Mouse (Mus musculus) liver, embryonic 16.5 days (tissue): ENCODE data around the gene Xpo4. TPM values are rescaled to one million over a fixed set of nuclear protein-coding genes. Genes with fewer than 3 reads are reported as not detected.

ENCODE experiments used
- ATAC-seq: fragments of 200-750 bp; cut with Nextera tagmentation; 2 replicates; pipeline ENCODE4 v1.8.0; 2017; ENCODE audit warnings: low read depth, mild to moderate bottlenecking, moderate number of reproducible peaks, moderate library complexity
- H3K27ac ChIP-seq: fragments of 300-500 bp; sonication (generic); 2 replicates; pipeline ENCODE4 v1.5.1; 2014; ENCODE audit warnings: mild to moderate bottlenecking, low read length
- H3K27me3 ChIP-seq: fragments of 300-500 bp; sonication (generic); 2 replicates; pipeline ENCODE4 v1.6.1; 2014; ENCODE audit warnings: low read depth, low read length, mixed read lengths; ENCODE audit not compliant: control insufficient read depth, insufficient read depth
- H3K36me3 ChIP-seq: fragments of 300-500 bp; sonication (generic); 2 replicates; pipeline ENCODE4 v1.6.1; 2014; ENCODE audit warnings: mild to moderate bottlenecking; ENCODE audit not compliant: control insufficient read depth, insufficient read depth
- H3K4me1 ChIP-seq: fragments of 300-500 bp; sonication (generic); 2 replicates; pipeline ENCODE4 v1.6.1; 2014; ENCODE audit warnings: low read depth, low read length, mixed read lengths; ENCODE audit not compliant: control insufficient read depth
- H3K4me2 ChIP-seq: fragments of 300-500 bp; sonication (generic); 2 replicates; pipeline ENCODE4 v1.6.1; 2014; ENCODE audit warnings: low read depth, low read length, mixed read lengths
- H3K4me3 ChIP-seq: fragments of 300-500 bp; sonication (generic); 2 replicates; pipeline ENCODE4 v1.5.1; 2014; ENCODE audit warnings: low read depth, mild to moderate bottlenecking, low read length
- H3K9ac ChIP-seq: fragments of 300-500 bp; sonication (generic); 2 replicates; pipeline ENCODE4 v1.6.1; 2014; ENCODE audit warnings: low read depth, low read length
- H3K9me3 ChIP-seq: fragments of 300-500 bp; sonication (generic); replicated peaks from 2 replicates; pipeline ENCODE4 v1.6.1; 2016; ENCODE audit warnings: low read length; ENCODE audit not compliant: control insufficient read depth
- WGBS: fragments of 180-500 bp; shearing (Covaris S2); extraction: QIAGEN DNeasy Blood & Tissue Kit; methylation state at CpG from one replicate; pipeline ENCODE4 v1.1.7; 2014; ENCODE audit not compliant: insufficient replicate concordance; 5-methylcytosine and 5-hydroxymethylcytosine counted together
- polyA plus RNA-seq: library from polyadenylated mRNA; unstranded; fragments of >200 nt; fragmentation: Nextera tagmentation; extraction: Ambion mirVana; gene quantifications from 2 replicates; pipeline ENCODE4 v1.2.1, GENCODE M21; 2015

Xpo4 gene
- polyA plus RNA-seq, 1 experiment from 2014 or later, result 9.7 TPM

DNA sequence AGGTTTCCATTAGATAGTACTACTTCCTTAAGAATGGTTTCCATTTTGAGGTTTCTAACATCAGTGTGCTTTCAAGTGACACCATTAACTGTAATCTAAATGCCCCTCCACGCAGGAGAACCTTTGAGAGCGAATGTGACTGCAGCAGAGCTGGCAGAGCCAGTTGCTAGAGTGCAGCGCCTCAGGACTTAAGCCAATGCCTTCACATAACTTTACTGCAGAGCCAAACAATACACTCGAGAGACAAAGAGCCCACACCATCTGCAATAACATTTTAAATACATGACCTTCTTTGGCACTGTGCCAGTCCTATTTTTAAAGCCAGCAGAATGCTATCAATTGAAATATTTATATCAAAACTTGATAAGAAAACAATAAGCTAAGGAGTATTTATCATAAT is 35.6 kb downstream of the Xpo4 start:
- no peaks in the 10 kb centered on the region for H3K9me3 ChIP-seq
- H3K4me1 ChIP-seq, result no peaks in the 10 kb centered on the region
- no peak overlapping the region for H3K9ac ChIP-seq
- WGBS, result 76% methylated on average over 4 of the region's 4 CpGs
- H3K27me3 ChIP-seq, result no peaks in the 10 kb centered on the region
- ATAC-seq, result no peak
- H3K36me3 ChIP-seq, result peaks cover 26% of the 10 kb centered on the region
- no peak overlapping the region for H3K4me3 ChIP-seq
- H3K27ac ChIP-seq, result no peak overlapping the region
- H3K4me2 ChIP-seq, result no peak overlapping the region

DNA sequence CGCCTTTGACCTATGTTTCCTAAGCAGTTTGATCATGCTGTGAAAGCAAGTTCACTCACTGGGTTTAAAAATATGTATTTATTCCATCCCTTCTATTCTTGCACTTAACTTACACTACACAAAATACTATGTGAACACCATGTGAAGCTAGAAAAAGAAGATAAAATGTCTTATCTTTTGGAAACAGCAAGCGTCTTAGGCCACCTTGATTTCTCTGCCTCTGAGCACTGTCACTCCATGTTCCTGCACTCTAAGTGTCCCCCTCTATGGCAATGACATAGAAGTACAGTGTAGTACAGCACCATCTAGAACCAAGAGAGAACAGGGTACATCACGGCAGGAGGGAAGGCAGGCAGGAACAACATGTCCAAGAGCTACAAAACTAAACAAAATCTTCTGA is 42.3 kb downstream of the Xpo4 start:
- no peaks in the 10 kb centered on the region for H3K27me3 ChIP-seq
- peaks cover 22% of the 10 kb centered on the region for H3K36me3 ChIP-seq
- 41% methylated on average over 3 of the region's 3 CpGs for WGBS
- peak; percentile 63 for ATAC-seq
- no peak overlapping the region for H3K27ac ChIP-seq
- H3K9ac ChIP-seq, result no peak overlapping the region
- H3K4me3 ChIP-seq, result no peak overlapping the region
- H3K4me2 ChIP-seq, result no peak overlapping the region
- H3K9me3 ChIP-seq, result no peaks in the 10 kb centered on the region
- peaks cover 3% of the 10 kb centered on the region; the same call in 1 of the 2 replicates for H3K4me1 ChIP-seq

DNA sequence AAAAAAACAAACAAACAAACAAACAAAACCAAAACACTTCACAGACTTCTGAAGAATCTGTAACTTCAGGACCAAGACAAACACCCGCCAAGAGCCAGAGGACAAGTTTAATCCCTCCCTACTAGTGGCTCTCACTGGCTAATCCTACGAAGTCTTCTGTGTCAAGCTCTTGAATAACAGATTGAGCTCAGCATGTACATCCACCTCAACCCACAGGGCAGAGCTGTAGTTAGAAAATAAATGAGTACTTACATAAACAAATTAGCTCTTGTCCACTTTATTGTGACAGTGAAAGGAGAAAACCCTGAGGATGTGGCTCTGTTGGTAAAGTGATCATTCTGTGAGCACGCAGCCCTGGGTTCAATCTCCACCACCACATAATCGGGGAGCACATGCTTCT is 43.5 kb downstream of the Xpo4 start:
- ATAC-seq, result no peak
- H3K27me3 ChIP-seq, result no peaks in the 10 kb centered on the region
- no peak overlapping the region for H3K27ac ChIP-seq
- H3K9ac ChIP-seq, result no peak overlapping the region
- H3K4me1 ChIP-seq, result peaks cover 3% of the 10 kb centered on the region; the same call in 1 of the 2 replicates
- 84% methylated on average over 4 of the region's 4 CpGs for WGBS
- peaks cover 17% of the 10 kb centered on the region for H3K36me3 ChIP-seq
- H3K4me3 ChIP-seq, result no peak overlapping the region
- no peak overlapping the region for H3K4me2 ChIP-seq
- no peaks in the 10 kb centered on the region for H3K9me3 ChIP-seq

DNA sequence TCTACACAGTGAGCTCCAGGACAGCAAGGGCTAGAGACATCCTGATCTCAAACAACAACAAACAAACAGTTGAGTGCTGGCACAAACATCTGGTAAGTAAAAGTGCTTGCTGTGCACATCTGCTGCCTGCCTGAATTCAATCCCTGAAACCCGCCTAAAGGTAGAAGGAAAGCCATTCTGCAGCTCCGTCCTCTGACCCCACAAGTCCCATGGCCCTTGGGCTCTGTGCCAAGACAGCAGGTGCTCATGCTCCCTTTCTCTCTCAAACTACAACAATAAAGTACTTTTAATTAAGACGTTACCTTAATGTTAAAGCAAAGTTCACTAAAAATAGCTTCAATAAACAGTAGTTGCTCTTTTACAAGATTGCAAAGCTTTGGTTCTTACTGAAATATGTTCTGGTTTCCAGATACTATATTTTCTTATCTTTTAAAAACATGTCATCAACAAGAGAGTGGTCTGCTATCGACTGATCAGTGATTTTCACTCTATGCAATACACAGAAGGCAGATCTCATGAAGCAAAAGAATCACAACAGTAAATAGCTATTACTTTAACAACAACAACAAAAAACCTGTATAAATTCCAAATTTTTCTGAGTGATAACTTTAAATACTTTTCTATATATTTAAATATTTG is 44.5 kb downstream of the Xpo4 start:
- H3K27me3 ChIP-seq, result no peaks in the 10 kb centered on the region
- peaks cover 12% of the 10 kb centered on the region for H3K36me3 ChIP-seq
- no peaks in the 10 kb centered on the region for H3K9me3 ChIP-seq
- H3K4me1 ChIP-seq, result peaks cover 3% of the 10 kb centered on the region; the same call in 1 of the 2 replicates
- no peak overlapping the region for H3K4me3 ChIP-seq
- no peak for ATAC-seq
- 51% methylated on average over 4 of the region's 4 CpGs for WGBS
- H3K9ac ChIP-seq, result no peak overlapping the region
- H3K27ac ChIP-seq, result no peak overlapping the region
- no peak overlapping the region for H3K4me2 ChIP-seq

DNA sequence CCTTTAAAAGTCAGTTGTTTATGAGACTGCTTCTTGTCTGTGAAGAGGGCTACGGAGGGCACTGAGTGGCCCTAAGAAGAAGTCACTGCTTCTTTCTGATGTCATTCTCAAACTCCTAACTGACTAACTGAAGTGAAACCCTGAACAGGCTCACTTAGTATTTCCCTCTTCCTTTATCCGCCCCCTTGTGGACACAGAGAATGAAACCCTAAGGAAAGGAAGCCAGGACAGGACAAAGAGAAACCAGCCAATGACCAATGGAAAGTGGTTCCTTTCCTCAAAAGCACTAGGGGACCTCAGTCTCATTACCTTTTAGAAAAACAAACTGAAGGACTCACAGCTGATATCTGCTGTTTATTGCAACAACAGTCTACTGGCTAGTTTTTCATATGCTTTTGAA is 45.7 kb downstream of the Xpo4 start:
- Histone ChIP-seq H3K4me3 (no peak overlapping the region), H3K4me2 (no peak overlapping the region), H3K27ac (no peak overlapping the region), H3K27me3 (no peaks in the 10 kb centered on the region), H3K36me3 (peaks cover 8% of the 10 kb centered on the region), H3K9ac (no peak overlapping the region), H3K9me3 (no peaks in the 10 kb centered on the region), H3K4me1 (peaks cover 3% of the 10 kb centered on the region; the same call in 1 of the 2 replicates)
- no peak for ATAC-seq
- 44% methylated on average over 2 of the region's 2 CpGs for WGBS

DNA sequence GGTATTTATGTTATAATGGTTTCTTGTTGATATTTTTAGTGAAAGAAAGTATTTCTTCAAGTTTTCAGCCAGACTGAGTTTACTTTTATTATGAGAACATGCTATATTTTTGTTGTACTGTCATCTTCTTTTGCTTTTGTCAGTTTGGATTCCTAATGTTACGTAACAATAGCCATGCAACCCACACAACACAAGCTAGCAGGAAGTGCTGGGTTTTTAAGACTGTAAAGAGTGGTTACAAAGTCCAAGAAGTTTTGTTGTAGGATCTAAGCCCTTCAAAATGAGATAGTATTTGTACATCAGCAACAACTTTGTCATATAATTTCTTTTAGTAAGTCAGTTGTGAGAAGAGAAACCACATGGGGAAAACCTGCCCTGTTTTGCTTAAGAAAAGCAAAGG is 47.6 kb downstream of the Xpo4 start:
- Histone ChIP-seq H3K27ac (no peak overlapping the region), H3K4me3 (no peak overlapping the region), H3K9me3 (no peaks in the 10 kb centered on the region), H3K4me1 (no peaks in the 10 kb centered on the region; the same call in 1 of the 2 replicates), H3K9ac (no peak overlapping the region), H3K27me3 (no peaks in the 10 kb centered on the region), H3K36me3 (peaks cover 4% of the 10 kb centered on the region), H3K4me2 (no peak overlapping the region)
- ATAC-seq, result no peak
- 94% methylated on average over 1 of the region's 1 CpGs for WGBS

DNA sequence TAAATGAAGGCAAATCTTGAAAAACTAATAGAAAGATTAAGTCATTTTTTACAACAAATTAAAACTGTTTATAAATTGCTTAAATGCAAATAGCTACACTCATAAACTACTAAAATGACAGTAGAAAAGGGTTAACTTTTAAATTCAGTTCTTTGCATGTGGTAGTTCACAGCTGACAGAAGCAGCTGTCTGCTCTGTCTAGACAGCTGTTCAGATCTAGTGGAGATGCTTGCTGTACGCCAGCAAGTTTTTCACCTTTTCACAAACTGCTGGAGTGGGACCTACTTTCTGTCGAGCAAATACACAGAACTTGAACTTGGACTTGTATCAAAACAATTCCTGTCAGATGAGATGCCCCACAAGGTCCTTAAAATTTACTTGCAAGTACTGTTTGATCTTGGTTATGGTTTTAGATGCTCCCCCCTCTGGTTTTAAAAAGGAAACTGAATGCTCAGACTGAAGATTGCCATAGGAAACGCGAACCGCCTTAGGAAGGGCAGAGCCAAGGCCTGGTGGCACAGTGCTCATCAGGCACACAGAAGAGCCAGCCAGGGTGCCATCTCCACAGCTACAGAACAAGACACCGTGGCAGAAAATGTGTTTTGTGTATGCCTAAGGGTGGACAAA is 48.8 kb downstream of the Xpo4 start:
- no peak overlapping the region for H3K27ac ChIP-seq
- 83% methylated on average over 6 of the region's 6 CpGs for WGBS
- no peaks in the 10 kb centered on the region for H3K9me3 ChIP-seq
- H3K4me2 ChIP-seq, result no peak overlapping the region
- no peak for ATAC-seq
- no peaks in the 10 kb centered on the region for H3K4me1 ChIP-seq
- H3K36me3 ChIP-seq, result no peaks in the 10 kb centered on the region
- H3K9ac ChIP-seq, result no peak overlapping the region
- H3K4me3 ChIP-seq, result no peak overlapping the region
- H3K27me3 ChIP-seq, result no peaks in the 10 kb centered on the region

DNA sequence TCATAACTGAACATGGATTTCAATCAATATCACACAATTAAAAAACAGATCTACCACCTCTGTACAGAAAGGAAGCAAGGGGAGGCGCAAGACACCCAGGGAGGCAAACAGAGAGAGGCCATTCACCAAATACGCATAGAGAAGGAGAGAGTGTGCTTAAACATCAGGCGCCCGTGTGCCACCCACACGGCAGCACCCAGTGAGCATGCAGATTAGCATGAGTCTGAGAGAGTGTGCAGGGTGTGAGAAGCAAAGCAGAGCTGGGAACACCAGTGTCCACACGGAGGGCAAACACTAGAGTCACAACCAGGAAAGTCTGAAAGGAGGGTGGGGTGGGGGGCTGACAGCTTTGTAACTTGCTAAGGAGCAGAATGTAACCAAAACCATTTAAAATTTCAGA is 49.4 kb downstream of the Xpo4 start:
- Histone ChIP-seq H3K9ac (no peak overlapping the region), H3K27me3 (no peaks in the 10 kb centered on the region), H3K9me3 (no peaks in the 10 kb centered on the region), H3K4me1 (no peaks in the 10 kb centered on the region), H3K4me3 (no peak overlapping the region), H3K27ac (no peak overlapping the region), H3K36me3 (no peaks in the 10 kb centered on the region), H3K4me2 (no peak overlapping the region)
- ATAC-seq, result peak; percentile 32; the same call in 1 of the 2 replicates
- 80% methylated on average over 6 of the region's 6 CpGs for WGBS

DNA sequence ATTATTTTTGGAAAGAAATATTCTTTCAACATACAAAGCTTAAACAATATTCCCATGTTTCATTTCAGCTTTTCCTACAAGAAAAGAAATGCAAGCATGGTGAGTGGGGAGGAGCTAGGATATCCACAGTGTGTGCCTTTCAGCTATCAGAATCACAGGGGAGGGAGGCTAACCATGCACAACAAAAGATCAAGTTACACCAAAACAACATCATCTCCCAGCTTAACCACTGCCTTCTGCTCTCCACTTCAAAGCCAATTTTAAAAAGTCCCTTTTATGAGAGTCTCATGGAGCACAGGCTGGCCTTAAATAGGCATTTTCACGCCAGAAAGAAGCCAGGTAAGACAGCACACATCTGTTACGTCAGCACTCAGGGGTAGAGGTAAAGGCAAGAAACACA is 54.2 kb downstream of the Xpo4 start:
- H3K27ac ChIP-seq, result no peak overlapping the region
- H3K9me3 ChIP-seq, result no peaks in the 10 kb centered on the region
- no peak overlapping the region for H3K9ac ChIP-seq
- no peak overlapping the region for H3K4me3 ChIP-seq
- WGBS, result 88% methylated on average over 2 of the region's 2 CpGs
- ATAC-seq, result no peak
- H3K27me3 ChIP-seq, result no peaks in the 10 kb centered on the region
- H3K4me1 ChIP-seq, result peaks cover 3% of the 10 kb centered on the region; the same call in 1 of the 2 replicates
- H3K36me3 ChIP-seq, result no peaks in the 10 kb centered on the region
- no peak overlapping the region for H3K4me2 ChIP-seq
